Mouse (Mus musculus) neural tube, postnatal 0 days (tissue): ENCODE data around the gene Olfr788. TPM values are rescaled to one million over a fixed set of nuclear protein-coding genes. Genes with fewer than 3 reads are reported as not detected.

Experiments
- polyA plus RNA-seq: library from polyadenylated mRNA; unstranded; fragments of >200 nt; fragmentation: Nextera tagmentation; extraction: Ambion mirVana; gene quantifications from 2 replicates; pipeline ENCODE4 v1.2.1, GENCODE M21; 2015

Olfr788 gene
- polyA plus RNA-seq = not detected in 2 replicates

GRCm38 (mm10) chr10:129470698-129471097, at the start of gene Olfr788:
Olfr788 (plus strand) TSS chr10:129470998.

GRCm38 (mm10) chr10:129427006-129427405, 43.8 kb upstream of the Olfr788 start, which contains the start of gene Olfr786:
Olfr786 (plus strand) TSS chr10:129427306.

GRCm38 (mm10) chr10:129461562-129461961, 9.2 kb upstream of the Olfr788 start, which contains the start of gene Olfr787:
Olfr787 (plus strand) TSS chr10:129461862.

GRCm38 (mm10) chr10:129484452-129484851, 13.7 kb downstream of the Olfr788 start, which contains the start of gene Olfr789:
Olfr789 (plus strand) TSS chr10:129484752.

GRCm38 (mm10) chr10:129498192-129498591, 27.4 kb downstream of the Olfr788 start, which contains the start of gene Olfr790:
Olfr790 (plus strand) TSS chr10:129498492.

GRCm38 (mm10) chr10:129521492-129521891, 50.7 kb downstream of the Olfr788 start, which contains the start of gene Olfr791:
Olfr791 (plus strand) TSS chr10:129521792.

Other genes starting within 250 kb of the Olfr788 start
- not detected in 2 replicates for gene Olfr774, start 234.8 kb upstream of the Olfr788 start, polyA plus RNA-seq
- not detected in 2 replicates for gene Olfr775, start 222.6 kb upstream of the Olfr788 start, polyA plus RNA-seq
- gene Olfr776, start 211.9 kb upstream of the Olfr788 start, polyA plus RNA-seq = not detected in 2 replicates
- not detected in 2 replicates for gene Olfr777, start 199.5 kb upstream of the Olfr788 start, polyA plus RNA-seq
- gene Olfr780, start 152.9 kb upstream of the Olfr788 start, polyA plus RNA-seq = not detected in 2 replicates
- gene Olfr781, start 142.1 kb upstream of the Olfr788 start, polyA plus RNA-seq = not detected in 2 replicates
- not detected in 2 replicates for gene Olfr782, start 122.1 kb upstream of the Olfr788 start, polyA plus RNA-seq
- 0.10 and 0.14 TPM in 2 replicates for gene Olfr784, start 86.9 kb upstream of the Olfr788 start, polyA plus RNA-seq
- not detected in 2 replicates for gene Olfr785, start 65.6 kb upstream of the Olfr788 start, polyA plus RNA-seq
- gene Olfr786, start 43.7 kb upstream of the Olfr788 start, polyA plus RNA-seq = not detected in 2 replicates
- gene Olfr787, start 9.1 kb upstream of the Olfr788 start, polyA plus RNA-seq = not detected in 2 replicates
- not detected in 2 replicates for gene Olfr789, start 13.8 kb downstream of the Olfr788 start, polyA plus RNA-seq
- gene Olfr790, start 27.5 kb downstream of the Olfr788 start, polyA plus RNA-seq = not detected in 2 replicates
- gene Olfr791, start 50.8 kb downstream of the Olfr788 start, polyA plus RNA-seq = not detected in 2 replicates
- not detected in 2 replicates for gene Olfr792, start 68.2 kb downstream of the Olfr788 start, polyA plus RNA-seq
- not detected in 2 replicates for gene Olfr794, start 96.7 kb downstream of the Olfr788 start, polyA plus RNA-seq
- gene Olfr796, start 141.6 kb downstream of the Olfr788 start, polyA plus RNA-seq = not detected in 2 replicates
- not detected in 2 replicates for gene Olfr798, start 156.9 kb downstream of the Olfr788 start, polyA plus RNA-seq
- not detected in 2 replicates for gene Olfr799, start 166.5 kb downstream of the Olfr788 start, polyA plus RNA-seq
- not detected in 2 replicates for gene Olfr800, start 186.7 kb downstream of the Olfr788 start, polyA plus RNA-seq
- not detected in 2 replicates for gene Olfr801, start 202.9 kb downstream of the Olfr788 start, polyA plus RNA-seq
- gene Olfr802, start 217.2 kb downstream of the Olfr788 start, polyA plus RNA-seq = 0.04 and 0.08 TPM in 2 replicates
- gene Olfr803, start 223.3 kb downstream of the Olfr788 start, polyA plus RNA-seq = not detected in 2 replicates
- gene Olfr804, start 232.2 kb downstream of the Olfr788 start, polyA plus RNA-seq = not detected in 2 replicates